Mouse (Mus musculus) liver, embryonic 14.5 days (tissue): ENCODE data around the gene Ubxn10.

Experiments
- CTCF ChIP-seq: IDR thresholded peaks from 2 replicates; pipeline ENCODE4 v1.5.1; 2016; ENCODE audit warnings: antibody characterized with exemption, low read depth, control low read depth
- EP300 ChIP-seq: IDR thresholded peaks from 2 replicates; pipeline ENCODE4 v1.6.1; 2016; ENCODE audit warnings: antibody characterized with exemption, low read depth

GRCm38 (mm10) chr4:138719264-138719596, 17.7 kb downstream of the Ubxn10 start:
- TF ChIP-seq CTCF (no peak), EP300 (no peak)
